Mouse (Mus musculus): ENCODE data around the gene Gm49388.

Gene Gm49388

GRCm38 (mm10) chr7:127840886-127841285 lies 55.5 kb downstream of the Gm49388 start:
- no peak for DNase-seq (ENCODE audit: low read depth, low spot score)

- DNase-seq (ENCODE audit: low read depth, low spot score), result peak; percentile 85
These were observed 56.1 kb downstream of the Gm49388 start for GRCm38 (mm10) chr7:127841340-127842000.

GRCm38 (mm10) chr7:127842001-127842718 lies 56.8 kb downstream of the Gm49388 start:
- peak; percentile 62 for DNase-seq (ENCODE audit: low read depth, low spot score)

- no peak for DNase-seq (ENCODE audit: low read depth, low spot score)
These were observed 64.8 kb downstream of the Gm49388 start for GRCm38 (mm10) chr7:127849973-127850875.

GRCm38 (mm10) chr7:127850906-127851305 lies 65.5 kb downstream of the Gm49388 start:
- no peak for DNase-seq (ENCODE audit: low read depth, low spot score)

Measured in embryo, embryonic 11.5 days (tissue).